Mouse (Mus musculus): Measurements from ENCODE around the gene Calcb.

GRCm38 (mm10) chr7:114738166-114738565 lies 19.7 kb downstream of the Calcb start:
- TF ChIP-seq CTCF (IDR thresholded peaks at IDR 0.05; ENCODE audit: borderline replicate concordance, control insufficient read depth, extremely low read depth, insufficient read depth, low read length, poor library complexity) (no peak), POLR2A (IDR thresholded peaks at IDR 0.05; ENCODE audit: control insufficient read depth, extremely low read depth, insufficient read depth, low read length, poor library complexity) (no peak)
